Mouse (Mus musculus) layer of hippocampus, adult 6 months (tissue): ENCODE data around the gene Psg19. TPM values are rescaled to one million over a fixed set of nuclear protein-coding genes. Genes with fewer than 3 reads are reported as not detected.

Experiments used
- long read RNA-seq, 2 experiments: library from polyadenylated mRNA; unstranded; transcript quantifications; one replicate each; pipeline ENCODE4 v2.0.0; 2019 to 2020
- polyA plus RNA-seq: library from polyadenylated mRNA; unstranded; fragments of <200 nt; fragmentation: Nextera tagmentation; gene quantifications from 2 replicates; pipeline ENCODE4 v1.2.3, GENCODE M21; 2021

Gene Psg19
- polyA plus RNA-seq, result not detected in 2 replicates
- long read RNA-seq, experiment 1, result 0 reads
- long read RNA-seq, experiment 2, result 0 reads

DNA sequence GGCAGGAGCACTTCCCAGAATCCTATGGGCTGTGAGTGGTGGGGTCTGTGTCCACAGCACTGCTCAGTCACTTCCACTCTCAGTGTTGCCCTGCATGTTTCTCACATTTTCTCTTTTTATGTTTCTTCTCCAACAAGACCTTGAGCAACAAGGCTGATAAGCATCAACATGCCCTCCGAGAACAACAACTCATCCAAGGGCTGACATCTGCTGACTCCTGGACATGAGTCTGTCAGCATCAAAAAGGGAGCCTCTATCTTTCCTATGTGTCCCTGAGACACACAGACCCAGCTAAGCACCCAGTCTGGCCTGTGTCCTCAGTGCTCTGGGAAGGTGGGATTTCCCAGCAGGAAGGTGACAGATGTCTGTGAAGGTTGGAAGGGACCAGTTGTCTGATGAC lies at the start of gene Psg19:
Psg19 (minus strand) TSS at position 101 of the 400 bp plus-strand sequence.

DNA sequence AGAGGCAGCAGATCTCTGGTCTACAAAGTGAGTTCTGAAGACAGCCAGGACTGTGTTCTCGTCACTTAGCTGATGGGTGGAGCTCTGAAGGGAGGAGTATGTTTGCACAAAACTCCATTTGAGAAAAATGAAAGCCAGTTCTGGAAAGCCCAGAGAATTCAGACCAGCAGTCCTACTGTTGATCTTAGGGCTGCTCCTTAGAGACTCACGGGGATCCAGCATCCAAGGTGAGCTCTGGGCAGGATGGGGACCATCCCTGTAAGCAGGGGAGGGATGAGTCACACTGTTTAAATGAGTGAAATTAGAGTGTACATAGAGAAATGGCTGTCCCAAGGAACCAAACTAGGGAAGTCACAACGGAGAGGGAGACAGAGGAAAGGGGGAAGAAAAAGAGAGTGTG lies 41.5 kb upstream of the Psg19 start, which contains the start of gene Mill2:
Mill2 (plus strand) TSS at position 102 of the 400 bp plus-strand sequence.

GRCm38 (mm10) chr7:18821507-18821906 lies 23.2 kb upstream of the Psg19 start, which contains the start of gene Psg17:
Gene Psg17, minus strand, starts transcription at chr7:18821607.

Other genes with a start within 250 kb of the Psg19 start
- not detected in 2 replicates for gene Psg27, start 231.2 kb downstream of the Psg19 start, polyA plus RNA-seq
- not detected in 2 replicates for gene Psg23, start 182.0 kb downstream of the Psg19 start, polyA plus RNA-seq
- gene Psg21, start 141.8 kb downstream of the Psg19 start, polyA plus RNA-seq, result not detected in 2 replicates
- not detected in 2 replicates for gene Psg20, start 112.3 kb downstream of the Psg19 start, polyA plus RNA-seq
- gene Psg22, start 80.4 kb downstream of the Psg19 start, polyA plus RNA-seq, result not detected in 2 replicates
- gene Psg17, start 23.1 kb upstream of the Psg19 start, polyA plus RNA-seq, result not detected in 2 replicates
- 0.51 and 0.70 TPM in 2 replicates for gene Mill2, start 41.4 kb upstream of the Psg19 start, polyA plus RNA-seq
- gene Pglyrp1, start 72.8 kb upstream of the Psg19 start, polyA plus RNA-seq, result 8.7 and 9.9 TPM in 2 replicates
- 12.1 and 13.0 TPM in 2 replicates for gene Ccdc61, start 111.9 kb upstream of the Psg19 start, polyA plus RNA-seq
- gene Nova2, start 127.4 kb upstream of the Psg19 start, polyA plus RNA-seq, result 3.8 and 4.1 TPM in 2 replicates
- not detected in 2 replicates for gene Nanos2, start 188.9 kb upstream of the Psg19 start, polyA plus RNA-seq
- 4.8 and 6.6 TPM in 2 replicates for gene Mypop, start 192.7 kb upstream of the Psg19 start, polyA plus RNA-seq
- gene Irf2bp1, start 205.5 kb upstream of the Psg19 start, polyA plus RNA-seq, result 6.9 and 8.8 TPM in 2 replicates
- gene Foxa3, start 225.0 kb upstream of the Psg19 start, polyA plus RNA-seq, result not detected in 2 replicates
- gene Sympk, start 225.9 kb upstream of the Psg19 start, polyA plus RNA-seq, result 18.9 and 23.2 TPM in 2 replicates